Mouse (Mus musculus) E14TG2a.4 (cell line): ENCODE measurements around the gene Arhgef33.

Experiments
- H3K27me3 ChIP-seq: 2 replicates; pipeline ENCODE4 v1.6.1; 2014; ENCODE audit warnings: low read length, control low read depth; ENCODE audit not compliant: insufficient read depth
- H3K36me3 ChIP-seq: 2 replicates; pipeline ENCODE4 v1.6.1; 2014; ENCODE audit warnings: low read length, control low read depth; ENCODE audit not compliant: insufficient read depth
- H3K4me1 ChIP-seq: replicated peaks from 2 replicates; pipeline ENCODE4 v1.6.1; 2014; ENCODE audit warnings: low read depth, low read length, control low read depth
- H3K4me3 ChIP-seq: replicated peaks from 2 replicates; pipeline ENCODE4 v1.5.1; 2014; ENCODE audit warnings: mild to moderate bottlenecking, low read length
- H3K9me3 ChIP-seq: 2 replicates; pipeline ENCODE4 v1.6.1; 2014; ENCODE audit warnings: low read length, control low read depth
- CTCF ChIP-seq: conservative IDR thresholded peaks from 2 replicates; pipeline ENCODE4 v1.5.1; 2014; ENCODE audit warnings: low read length
- NANOG ChIP-seq: IDR thresholded peaks from 2 replicates; pipeline ENCODE4 v1.6.1; 2014; ENCODE audit warnings: borderline replicate concordance, low read length, mixed read lengths
- POU5F1 ChIP-seq: IDR thresholded peaks from 2 replicates; pipeline ENCODE4 v1.6.1; 2014; ENCODE audit warnings: low read length, borderline replicate concordance

Arhgef33 gene

GRCm38 (mm10) chr17:80446470-80446869 lies 139.3 kb downstream of the Arhgef33 start:
- TF ChIP-seq POU5F1 (no peak), NANOG (no peak), CTCF (no peak)
- Histone ChIP-seq H3K36me3 (peaks cover 85% of the 10 kb centered on the region), H3K4me3 (no peak overlapping the region), H3K27me3 (no peaks in the 10 kb centered on the region), H3K9me3 (no peaks in the 10 kb centered on the region), H3K4me1 (peaks cover 45% of the 10 kb centered on the region)
